Mouse (Mus musculus) left cerebral cortex, postnatal 25 days (tissue): ENCODE results near the gene Zim1. TPM values are rescaled to one million over a fixed set of nuclear protein-coding genes. Genes with fewer than 3 reads are reported as not detected.

Source experiments
- DNase-seq, 2 experiments: peaks; one replicate each; pipeline ENCODE4 v3.0.0; 2022; ENCODE audit warnings: low spot score in 2 of 2, mixed read lengths in 1 of 2
- intact Hi-C: fragments of 180-260 bp; cut with DNase I; formaldehyde crosslinking; loops from one replicate; pipeline ENCODE4 v1.15.1; 2025
- total RNA-seq, 2 experiments: library from RNA; stranded (reverse); gene quantifications; 2 replicates each; pipeline ENCODE4 v1.2.3; 2021

The Zim1 gene
- total RNA-seq, 2 experiments from 2014 or later, result 5.1 to 5.4 TPM

DNA sequence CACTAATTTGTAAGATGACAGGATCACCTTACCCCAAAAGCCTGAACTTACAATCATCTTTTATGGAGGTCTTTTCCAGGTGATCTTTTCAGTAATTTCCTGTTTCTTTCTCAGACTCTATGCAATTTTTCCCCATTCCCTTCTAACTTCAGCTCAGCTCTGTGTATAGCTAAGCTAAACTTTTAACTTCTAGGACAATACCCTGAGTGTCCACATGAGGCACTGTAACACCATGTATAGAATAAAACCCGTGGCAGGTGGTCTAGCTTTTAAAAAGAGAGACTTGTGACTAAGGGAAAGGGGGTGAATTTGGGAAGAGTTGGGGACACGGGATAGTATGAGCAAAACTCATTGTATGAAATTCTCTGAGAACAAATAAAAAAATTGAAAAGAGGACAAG lies 36.6 kb downstream of the Zim1 start:
- intact Hi-C loops, result loop anchor here (5.0 to 10.0 kb wide), 3 partner anchors 205 to 278 kb away; partner anchors contain the start of gene Olfr1336
- DNase-seq, result peak; percentile 48 to 51

DNA sequence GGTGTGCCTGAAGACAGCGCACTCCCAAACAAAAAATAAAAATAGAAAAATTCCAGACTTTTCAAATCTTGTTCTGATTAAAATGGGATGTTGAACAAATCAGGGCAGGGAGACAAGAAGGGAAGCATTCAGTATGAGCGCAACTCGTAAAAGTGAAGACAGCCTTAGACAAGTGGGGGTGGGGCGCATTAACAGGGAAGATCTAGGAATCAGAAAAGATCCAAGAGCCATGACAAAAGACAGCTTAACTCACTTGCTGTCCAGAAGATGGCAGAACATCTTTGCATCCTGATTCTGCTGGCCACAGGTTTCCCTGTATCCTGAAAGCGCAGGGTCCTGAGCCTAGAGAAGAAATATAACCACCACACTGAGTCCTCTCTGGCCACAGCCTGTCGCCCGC lies 37.6 kb downstream of the Zim1 start:
- DNase-seq, result no peak
- intact Hi-C loops, result loop anchor here (5.0 to 10.0 kb wide), 2 partner anchors 204 to 279 kb away; partner anchors contain the start of gene Olfr1336

DNA sequence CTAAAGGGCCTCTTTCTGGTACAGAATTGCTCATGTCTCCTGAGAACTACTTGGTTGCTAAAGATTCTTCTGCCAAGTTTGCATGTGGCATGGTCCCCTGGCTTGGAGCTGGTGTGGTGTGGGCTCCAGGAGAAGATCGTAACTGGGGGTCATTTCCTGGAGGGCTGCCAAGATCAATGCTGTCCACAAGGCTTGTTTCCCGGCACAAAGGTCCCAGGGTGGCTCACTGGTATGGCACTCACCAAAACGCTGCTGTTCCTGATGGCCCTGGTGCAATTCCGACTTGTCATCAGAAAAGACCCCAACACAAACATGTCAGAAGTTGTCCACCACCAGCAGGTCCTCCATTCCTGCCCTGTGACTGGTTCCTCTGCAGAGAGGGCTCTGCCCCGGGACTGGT lies 44.1 kb downstream of the Zim1 start:
- no peak for DNase-seq
- intact Hi-C loops, result loop anchor here (10.0 kb wide), 1 partner anchor 197 kb away; the partner anchor contains the start of gene Olfr1336

DNA sequence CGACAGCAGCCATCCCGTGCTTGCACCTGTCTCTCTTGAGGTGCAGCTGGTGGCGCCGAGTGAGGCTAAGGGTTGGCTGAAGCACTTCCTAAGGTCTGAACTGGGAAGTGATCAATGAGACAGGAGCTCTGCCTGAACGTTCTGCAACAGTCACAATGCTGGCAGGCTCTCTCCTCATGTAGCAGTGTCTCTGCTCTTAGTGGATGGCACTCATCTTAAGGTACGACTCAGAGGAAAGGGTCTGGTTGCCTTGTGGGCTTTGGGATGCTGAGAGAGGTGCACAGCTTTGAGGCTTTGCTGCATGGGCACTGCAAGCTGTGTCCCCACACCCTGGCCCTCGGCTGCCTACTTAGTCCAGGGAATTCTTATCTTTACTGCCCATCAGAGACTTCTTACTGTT lies 45.0 kb downstream of the Zim1 start:
- no peak for DNase-seq
- intact Hi-C loops, result loop anchor here (10.0 kb wide), 1 partner anchor 196 kb away; the partner anchor contains the start of gene Olfr1336

DNA sequence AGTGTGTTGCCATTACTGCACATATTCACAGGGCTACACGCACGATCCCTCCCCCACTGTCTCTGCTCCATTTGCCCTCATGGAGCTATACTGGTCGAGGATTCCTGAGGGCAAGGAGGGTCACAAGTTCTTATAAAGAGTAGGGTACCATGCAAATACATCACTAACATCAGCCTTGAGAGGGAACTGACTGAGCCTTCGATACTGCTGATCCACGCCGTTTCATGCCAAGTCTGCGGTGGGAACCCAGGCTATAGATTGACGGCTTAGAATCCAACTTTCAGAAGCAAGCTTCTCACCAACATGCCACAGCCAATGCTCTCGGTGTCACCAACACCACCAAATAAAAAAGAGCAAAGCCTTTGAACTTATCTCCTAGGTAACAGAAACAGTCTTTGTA lies 45.7 kb downstream of the Zim1 start:
- no peak for DNase-seq
- intact Hi-C loops, result loop anchor here (10.0 kb wide), 1 partner anchor 196 kb away; the partner anchor contains the start of gene Olfr1336

DNA sequence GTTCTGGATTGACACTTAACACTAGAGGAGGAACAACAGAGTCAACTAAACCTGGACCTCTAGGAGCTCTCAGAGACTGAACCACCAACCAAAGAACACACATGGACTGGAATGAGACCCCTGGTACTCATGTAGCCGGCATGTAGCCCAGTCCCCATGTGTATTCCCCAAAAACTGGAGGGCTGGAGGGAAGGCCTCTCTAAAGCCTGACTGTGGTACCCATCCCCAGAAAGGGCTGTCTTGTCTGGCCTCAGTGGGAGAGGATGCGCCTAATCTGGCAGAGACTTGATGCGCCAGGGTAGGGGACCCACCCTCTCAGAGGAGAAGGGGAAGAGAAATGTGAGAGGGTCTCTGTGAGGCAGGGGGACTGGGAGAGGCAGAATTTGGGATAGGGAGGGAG lies 50.4 kb downstream of the Zim1 start:
- intact Hi-C loops, result no loop called here
- no peak for DNase-seq

DNA sequence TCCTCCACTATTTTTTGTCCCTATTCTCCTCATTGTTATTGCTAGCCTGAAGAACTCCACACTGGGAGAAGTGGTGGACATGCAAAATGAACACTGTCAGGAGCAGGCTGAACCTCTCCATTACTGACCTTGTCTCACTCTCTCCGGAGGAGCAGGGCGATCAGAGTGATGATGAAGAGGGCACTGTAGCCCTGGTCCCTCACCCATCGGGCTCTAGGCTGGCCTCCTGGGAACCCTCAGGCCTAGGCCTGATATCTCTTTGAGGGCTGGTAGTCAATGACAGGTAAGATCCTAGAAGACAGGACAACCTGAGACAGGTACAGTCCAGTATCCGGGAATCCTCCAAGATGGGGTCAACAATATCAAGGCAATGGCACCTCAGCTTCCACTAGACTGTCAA lies 58.2 kb downstream of the Zim1 start:
- no peak for DNase-seq
- intact Hi-C loops, result no loop called here

DNA sequence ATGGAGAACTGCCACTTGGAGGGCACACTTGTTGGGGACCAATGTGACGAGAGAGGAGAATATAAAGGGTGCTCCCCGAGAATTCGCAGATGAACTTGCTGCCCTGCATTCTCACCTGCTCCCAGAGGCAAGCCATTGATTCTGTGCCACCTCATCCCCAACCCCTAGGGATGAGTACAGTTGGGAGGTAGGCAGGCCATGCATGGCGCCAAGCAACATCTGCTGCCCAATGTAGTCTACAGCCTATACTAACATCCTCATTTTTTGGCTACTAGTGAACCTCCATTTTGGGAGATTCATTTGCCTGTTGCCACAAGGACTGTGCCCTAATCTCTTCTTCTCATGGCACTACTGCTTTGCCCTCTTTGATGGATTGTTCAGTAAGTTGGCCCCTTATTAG lies 59.5 kb downstream of the Zim1 start:
- intact Hi-C loops, result no loop called here
- DNase-seq, result no peak

DNA sequence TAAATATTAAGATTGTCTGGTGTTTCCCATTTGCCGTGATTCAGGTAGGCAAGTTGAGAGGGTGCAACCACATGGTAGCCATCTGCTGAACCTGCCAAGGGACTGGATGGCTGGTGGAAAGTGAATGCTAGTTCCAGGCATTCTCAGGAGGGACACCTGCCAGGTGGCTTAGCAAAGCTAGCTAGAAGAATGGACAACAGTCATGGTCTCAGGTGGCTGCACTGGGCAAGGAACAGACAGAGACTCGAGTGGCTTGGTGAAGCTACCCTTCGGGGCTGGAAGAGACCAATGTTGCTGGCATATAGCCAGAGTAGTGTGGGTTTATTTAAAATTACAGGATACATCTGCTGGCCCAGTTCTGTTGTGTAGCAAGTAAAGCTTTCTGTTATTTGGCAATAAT lies 60.4 kb downstream of the Zim1 start:
- no peak for DNase-seq
- intact Hi-C loops, result no loop called here

Other genes starting within 250 kb of the Zim1 start
- not detected for gene Olfr1336, start 240.3 kb downstream of the Zim1 start, total RNA-seq
- gene Olfr1346, start 229.3 kb downstream of the Zim1 start, total RNA-seq, result not detected
- not detected for gene Olfr5, start 209.5 kb downstream of the Zim1 start, total RNA-seq
- not detected for gene Olfr1347, start 196.7 kb downstream of the Zim1 start, total RNA-seq
- gene Olfr1348, start 187.7 kb downstream of the Zim1 start, total RNA-seq, result not detected
- gene Olfr1349, start 173.5 kb downstream of the Zim1 start, total RNA-seq, result not detected
- gene Olfr1350, start 131.6 kb downstream of the Zim1 start, total RNA-seq, result not detected
- gene Peg3, start 34.0 kb upstream of the Zim1 start, total RNA-seq, result 100 to 1,000 TPM; 201 to 222 TPM
- gene Usp29, start 34.1 kb upstream of the Zim1 start, total RNA-seq, result 10 to 100 TPM; 41.2 to 43.8 TPM